Mouse (Mus musculus) heart, embryonic 15.5 days (tissue): ENCODE data around the gene P2ry12. TPM values are rescaled to one million over a fixed set of nuclear protein-coding genes. Genes with fewer than 3 reads are reported as not detected.
A peak's percentile ranks its signal among the peaks of the same experiment; 100 is the strongest.

ENCODE experiments used
- ATAC-seq: fragments of 200-750 bp; cut with Nextera tagmentation; replicated peaks from 2 replicates; pipeline ENCODE4 v1.8.0; 2017; ENCODE audit warnings: low read depth, moderate TSS enrichment; ENCODE audit not compliant: insufficient number of reproducible peaks, insufficient read depth, low FRiP score
- H3K27ac ChIP-seq: fragments of 300-500 bp; sonication (generic); 2 replicates; pipeline ENCODE4 v1.5.1; 2015; ENCODE audit warnings: mild to moderate bottlenecking, inconsistent platforms
- H3K27me3 ChIP-seq: fragments of 300-500 bp; sonication (generic); 2 replicates; pipeline ENCODE4 v1.6.1; 2015; ENCODE audit warnings: inconsistent platforms
- H3K36me3 ChIP-seq: fragments of 300-500 bp; sonication (generic); 2 replicates; pipeline ENCODE4 v1.6.1; 2015; ENCODE audit warnings: mild to moderate bottlenecking, inconsistent platforms
- H3K4me1 ChIP-seq: fragments of 300-500 bp; sonication (generic); replicated peaks from 2 replicates; pipeline ENCODE4 v1.6.1; 2015; ENCODE audit warnings: inconsistent platforms
- H3K4me2 ChIP-seq: fragments of 300-500 bp; sonication (generic); 2 replicates; pipeline ENCODE4 v1.6.1; 2015; ENCODE audit warnings: inconsistent platforms, mild to moderate bottlenecking, moderate library complexity
- H3K4me3 ChIP-seq: fragments of 300-500 bp; sonication (generic); 2 replicates; pipeline ENCODE4 v1.5.1; 2015; ENCODE audit warnings: mild to moderate bottlenecking, inconsistent platforms
- H3K9ac ChIP-seq: fragments of 300-500 bp; sonication (generic); 2 replicates; pipeline ENCODE4 v1.6.1; 2015; ENCODE audit warnings: mild to moderate bottlenecking, inconsistent platforms
- H3K9me3 ChIP-seq: fragments of 300-500 bp; sonication (generic); replicated peaks from 2 replicates; pipeline ENCODE4 v1.6.1; 2016; ENCODE audit warnings: inconsistent platforms
- WGBS: fragments of 180-500 bp; shearing (Covaris S2); methylation state at CpG from one replicate; pipeline ENCODE4 v1.1.7; 2015; ENCODE audit warnings: mixed read lengths; 5-methylcytosine and 5-hydroxymethylcytosine counted together
- polyA plus RNA-seq: library from polyadenylated mRNA; unstranded; fragments of >200 nt; fragmentation: Nextera tagmentation; extraction: Ambion mirVana; gene quantifications from 2 replicates; pipeline ENCODE4 v1.2.1, GENCODE M21; 2015

The P2ry12 gene
- polyA plus RNA-seq, 1 experiment from 2014 or later: 1.2 TPM

DNA sequence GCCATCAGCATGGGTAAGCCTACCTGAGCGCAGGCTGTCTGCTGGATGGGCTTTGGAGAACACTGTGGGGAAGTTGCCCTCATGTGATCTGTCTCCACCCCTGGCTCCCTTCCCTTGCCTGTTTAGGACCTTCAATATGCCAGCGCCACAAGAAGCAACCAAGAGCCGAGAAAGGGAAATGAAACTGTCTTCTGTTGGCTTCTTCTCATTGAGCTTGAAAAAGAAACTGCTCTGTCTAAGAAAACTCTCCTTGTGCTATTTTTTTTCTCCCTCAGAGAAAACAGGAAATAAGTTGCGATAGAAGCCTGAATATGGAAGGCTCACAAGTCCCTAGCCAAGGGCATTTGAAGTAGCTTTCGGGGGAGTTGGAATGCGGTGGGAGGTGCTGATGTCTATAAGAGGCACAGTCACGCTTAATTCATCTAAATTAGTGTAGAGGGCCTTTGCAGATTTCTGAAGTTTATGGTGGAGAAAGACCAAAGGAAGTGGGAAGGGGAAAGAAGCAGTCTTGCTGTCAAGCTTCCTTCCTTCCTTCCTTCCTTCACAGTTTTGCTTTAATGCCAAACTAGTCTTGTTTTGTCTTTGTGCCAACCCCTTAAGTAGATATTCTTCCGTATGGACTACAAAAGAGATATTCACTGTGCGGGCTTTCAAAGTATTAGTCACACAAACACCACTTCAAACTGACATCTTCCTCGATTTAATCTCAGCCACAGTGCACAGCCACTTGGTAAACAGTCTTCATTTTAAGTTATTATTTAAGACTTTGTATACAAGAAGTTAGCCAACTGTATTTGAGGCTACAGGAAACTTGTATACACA, 33.7 kb downstream of the P2ry12 start:
- H3K4me1 ChIP-seq: peaks cover 12% of the 10 kb centered on the region
- 26% methylated on average over 10 of the region's 10 CpGs for WGBS
- no peak for ATAC-seq
- peak overlapping the region; percentile 59 for H3K27ac ChIP-seq
- no peaks in the 10 kb centered on the region for H3K27me3 ChIP-seq
- no peaks in the 10 kb centered on the region for H3K9me3 ChIP-seq
- no peak overlapping the region for H3K9ac ChIP-seq
- no peaks in the 10 kb centered on the region for H3K36me3 ChIP-seq
- no peak overlapping the region for H3K4me3 ChIP-seq
- peak overlapping the region; percentile 40 for H3K4me2 ChIP-seq

DNA sequence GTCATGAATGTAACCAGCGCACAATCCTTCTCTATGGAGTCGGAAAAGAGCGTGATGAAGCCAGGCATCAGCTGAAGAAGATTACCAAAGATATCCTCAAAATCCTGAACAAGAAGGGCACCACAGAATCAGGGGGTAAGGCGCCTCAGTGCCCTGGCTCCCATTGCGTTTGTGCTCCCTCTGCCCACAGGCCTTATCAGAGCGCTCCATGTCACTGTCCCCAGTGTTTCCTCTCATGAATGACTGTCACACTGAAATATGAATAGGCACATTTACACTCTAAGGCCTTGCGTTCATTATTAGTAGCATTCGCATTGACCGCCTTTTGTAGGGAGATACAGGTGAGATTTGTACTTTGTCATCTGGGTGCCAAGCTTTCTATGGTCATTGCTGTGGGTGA, 35.0 kb downstream of the P2ry12 start:
- WGBS: 88% methylated on average over 9 of the region's 9 CpGs
- Histone ChIP-seq H3K9me3 (no peaks in the 10 kb centered on the region), H3K9ac (no peak overlapping the region), H3K4me1 (peaks cover 12% of the 10 kb centered on the region), H3K27me3 (no peaks in the 10 kb centered on the region), H3K27ac (no peak overlapping the region), H3K4me2 (no peak overlapping the region), H3K36me3 (no peaks in the 10 kb centered on the region), H3K4me3 (no peak overlapping the region)
- no peak for ATAC-seq

DNA sequence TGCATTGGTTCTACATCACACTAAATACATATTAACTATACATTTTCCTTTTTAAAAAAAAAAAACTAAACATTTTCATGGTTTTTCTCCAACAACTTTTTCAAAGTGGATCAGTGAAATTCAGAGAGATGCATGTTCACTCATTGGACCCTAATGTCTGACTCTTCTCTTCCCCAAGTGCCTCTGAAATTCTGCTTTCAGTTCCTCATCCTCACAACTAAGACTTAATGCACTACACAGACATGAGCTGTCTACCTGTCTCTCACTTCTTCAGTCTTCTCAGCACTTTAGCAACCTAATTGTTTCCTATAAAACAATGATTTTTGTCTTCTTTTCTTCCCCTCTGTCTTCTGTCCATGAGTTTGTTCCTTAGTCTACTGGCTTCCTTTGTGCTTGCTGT, 37.3 kb downstream of the P2ry12 start:
- Histone ChIP-seq H3K27me3 (no peaks in the 10 kb centered on the region), H3K36me3 (no peaks in the 10 kb centered on the region), H3K9me3 (no peaks in the 10 kb centered on the region), H3K27ac (no peak overlapping the region), H3K9ac (no peak overlapping the region), H3K4me3 (no peak overlapping the region), H3K4me1 (peaks cover 8% of the 10 kb centered on the region), H3K4me2 (no peak overlapping the region)
- no peak for ATAC-seq

- ATAC-seq: no peak
- WGBS: 82% methylated on average over 2 of the region's 2 CpGs
- H3K27me3 ChIP-seq: no peaks in the 10 kb centered on the region
Measured at GRCm38 (mm10) chr3:59222303-59222702, 40.4 kb downstream of the P2ry12 start.

DNA sequence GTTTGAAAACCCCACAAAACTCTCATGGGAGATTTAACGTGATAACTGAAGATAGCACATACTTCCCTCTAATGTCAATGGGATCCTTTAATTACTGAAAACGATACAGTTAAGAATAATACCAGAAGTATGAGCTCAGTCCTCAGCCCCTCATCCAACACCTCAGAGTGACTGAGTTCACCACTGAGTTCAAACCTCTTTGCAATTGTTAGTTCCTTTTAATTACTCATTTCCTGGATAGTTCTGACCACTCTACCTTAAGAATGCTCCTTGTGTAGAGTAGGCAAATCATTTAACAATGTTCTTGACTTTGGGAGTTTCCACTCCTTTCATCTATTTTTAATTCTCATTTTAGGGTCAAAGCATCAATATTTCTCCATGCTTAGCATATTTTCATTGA, 43.3 kb downstream of the P2ry12 start:
- Histone ChIP-seq H3K4me3 (no peak overlapping the region), H3K9me3 (no peaks in the 10 kb centered on the region), H3K9ac (no peak overlapping the region), H3K36me3 (no peaks in the 10 kb centered on the region), H3K27ac (no peak overlapping the region), H3K4me1 (no peaks in the 10 kb centered on the region), H3K27me3 (no peaks in the 10 kb centered on the region), H3K4me2 (no peak overlapping the region)
- 70% methylated on average over 2 of the region's 2 CpGs for WGBS
- no peak for ATAC-seq

More at GRCm38 (mm10) chr3:59222303-59222702, 40.4 kb downstream of the P2ry12 start:
- Histone ChIP-seq H3K9ac (no peak overlapping the region), H3K9me3 (no peaks in the 10 kb centered on the region), H3K4me2 (no peak overlapping the region), H3K36me3 (no peaks in the 10 kb centered on the region), H3K4me1 (no peaks in the 10 kb centered on the region), H3K27ac (no peak overlapping the region), H3K4me3 (no peak overlapping the region)

DNA sequence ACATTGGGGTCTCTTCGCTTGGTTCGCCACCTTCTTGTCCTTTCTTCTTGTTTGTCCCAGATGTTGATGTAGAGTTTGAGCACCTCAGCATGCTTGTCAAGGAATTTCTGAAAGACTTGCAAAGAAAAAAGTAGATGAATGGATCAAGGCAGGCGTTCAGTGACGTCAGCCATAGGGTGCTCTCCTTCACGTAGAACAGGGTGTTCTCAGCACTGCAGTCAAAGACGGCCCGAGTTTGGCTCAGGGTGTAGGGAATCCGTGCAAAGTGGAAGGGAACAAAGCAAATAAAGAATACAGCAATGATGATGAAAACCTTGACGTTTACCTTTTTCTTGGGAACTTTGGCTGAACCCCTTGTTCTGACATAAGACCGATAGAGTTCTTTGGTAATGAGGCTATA, 45.5 kb downstream of the P2ry12 start:
- no peaks in the 10 kb centered on the region for H3K36me3 ChIP-seq
- no peaks in the 10 kb centered on the region for H3K9me3 ChIP-seq
- H3K9ac ChIP-seq: no peak overlapping the region
- no peaks in the 10 kb centered on the region for H3K4me1 ChIP-seq
- no peak overlapping the region for H3K4me2 ChIP-seq
- no peak for ATAC-seq
- WGBS: 84% methylated on average over 10 of the region's 10 CpGs
- no peaks in the 10 kb centered on the region for H3K27me3 ChIP-seq
- H3K4me3 ChIP-seq: no peak overlapping the region
- no peak overlapping the region for H3K27ac ChIP-seq

- H3K36me3 ChIP-seq: no peaks in the 10 kb centered on the region
- H3K4me1 ChIP-seq: peaks cover 3% of the 10 kb centered on the region; the same call in 1 of the 2 replicates
- no peaks in the 10 kb centered on the region for H3K27me3 ChIP-seq
- H3K27ac ChIP-seq: no peak overlapping the region
- no peak overlapping the region for H3K4me2 ChIP-seq
- no peak overlapping the region for H3K9ac ChIP-seq
- H3K4me3 ChIP-seq: no peak overlapping the region
- H3K9me3 ChIP-seq: no peaks in the 10 kb centered on the region
- no peak for ATAC-seq
Measured at GRCm38 (mm10) chr3:59212404-59212803, 50.3 kb downstream of the P2ry12 start.

DNA sequence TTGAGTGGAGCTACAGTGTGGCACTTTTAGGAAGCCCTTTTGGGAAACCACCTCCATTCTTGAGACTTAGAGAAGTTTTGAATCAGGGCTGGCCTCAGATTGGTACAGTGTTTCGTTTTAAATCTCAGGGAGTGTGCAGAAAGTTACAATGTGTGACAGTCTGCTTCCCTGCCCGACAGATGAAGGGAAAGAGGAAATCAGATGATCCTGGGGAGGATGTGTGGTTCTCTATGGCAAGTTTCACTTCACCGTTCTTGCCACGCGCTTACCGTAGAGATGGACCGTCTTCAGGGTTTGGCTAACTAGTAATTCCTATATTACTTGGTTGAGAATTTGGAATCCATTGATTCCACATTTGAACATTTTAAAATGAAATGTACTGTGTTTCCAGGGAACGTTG, 50.9 kb downstream of the P2ry12 start:
- Histone ChIP-seq H3K9me3 (no peaks in the 10 kb centered on the region), H3K27ac (no peak overlapping the region), H3K4me3 (no peak overlapping the region), H3K4me2 (no peak overlapping the region), H3K27me3 (no peaks in the 10 kb centered on the region), H3K4me1 (peaks cover 3% of the 10 kb centered on the region; the same call in 1 of the 2 replicates), H3K9ac (no peak overlapping the region), H3K36me3 (no peaks in the 10 kb centered on the region)
- 78% methylated on average over 8 of the region's 8 CpGs for WGBS
- no peak for ATAC-seq

DNA sequence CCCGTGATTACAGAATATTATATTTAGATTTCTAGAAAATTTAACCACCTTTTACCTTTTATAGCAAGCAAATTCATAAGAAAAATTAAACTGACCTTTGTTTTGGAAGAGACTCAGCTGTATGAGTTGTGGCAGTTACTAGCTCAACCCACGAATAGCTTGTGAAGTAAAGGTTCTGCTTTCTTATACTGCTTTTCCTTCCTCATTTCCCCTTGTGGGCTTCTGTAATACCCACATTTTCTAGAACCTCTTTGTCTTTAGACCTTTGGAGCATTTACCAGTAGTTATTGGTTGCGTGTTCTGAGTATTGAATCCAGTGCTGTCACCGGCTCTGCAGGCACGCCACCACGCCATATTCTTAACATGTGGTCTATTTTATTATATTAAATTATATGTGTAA, 51.9 kb downstream of the P2ry12 start, which contains the start of gene P2ry13:
TSS of gene P2ry13 (minus strand) at position 156 of the 400 bp plus-strand sequence.
- Histone ChIP-seq H3K9ac (no peak within 1 kb of the TSS), H3K36me3 (no peaks in the 10 kb centered on the region), H3K9me3 (no peaks in the 10 kb centered on the region), H3K27ac (no peak within 1 kb of the TSS), H3K4me3 (no peak within 1 kb of the TSS), H3K4me1 (peaks cover 4% of the 10 kb centered on the region), H3K27me3 (no peaks in the 10 kb centered on the region), H3K4me2 (no peak within 1 kb of the TSS)
- no peak for ATAC-seq
- 84% methylated on average over 6 of the region's 6 CpGs for WGBS

DNA sequence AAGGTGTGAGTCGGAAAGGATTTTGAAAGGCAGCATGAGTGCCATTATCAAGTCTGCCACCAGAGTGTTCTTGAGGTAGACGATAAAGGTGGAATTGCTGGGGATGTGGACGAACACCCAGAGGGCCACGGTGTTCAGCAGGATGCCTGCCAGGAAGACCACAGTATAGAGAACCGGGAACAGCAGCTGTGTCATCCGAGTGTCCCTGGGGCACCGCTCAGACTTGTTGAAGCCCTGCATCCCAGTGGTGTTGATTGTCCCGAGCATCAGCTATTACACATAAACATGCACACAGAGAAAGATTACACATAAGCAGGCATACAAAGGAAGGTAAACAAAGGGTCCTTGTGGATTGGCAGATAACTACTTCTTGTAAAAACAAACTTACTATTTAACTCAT, 52.6 kb downstream of the P2ry12 start:
- Histone ChIP-seq H3K4me1 (peaks cover 10% of the 10 kb centered on the region), H3K9me3 (no peaks in the 10 kb centered on the region), H3K27ac (no peak overlapping the region), H3K27me3 (no peaks in the 10 kb centered on the region), H3K36me3 (no peaks in the 10 kb centered on the region), H3K4me2 (no peak overlapping the region), H3K4me3 (no peak overlapping the region), H3K9ac (no peak overlapping the region)
- ATAC-seq: no peak
- WGBS: 64% methylated on average over 8 of the region's 8 CpGs

GRCm38 (mm10) chr3:59208650-59209548, 53.8 kb downstream of the P2ry12 start:
- ATAC-seq: no peak
- H3K4me3 ChIP-seq: no peak overlapping the region
- H3K9me3 ChIP-seq: no peaks in the 10 kb centered on the region
- WGBS: 66% methylated on average over 4 of the region's 4 CpGs
- no peak overlapping the region for H3K4me2 ChIP-seq
- no peaks in the 10 kb centered on the region for H3K27me3 ChIP-seq
- H3K9ac ChIP-seq: no peak overlapping the region
- no peaks in the 10 kb centered on the region for H3K36me3 ChIP-seq
- H3K27ac ChIP-seq: no peak overlapping the region
- peaks cover 22% of the 10 kb centered on the region for H3K4me1 ChIP-seq
